Mouse (Mus musculus) gonadal fat pad, adult 2 months (tissue): ENCODE results near the gene Endog. TPM values are rescaled to one million over a fixed set of nuclear protein-coding genes. Genes with fewer than 3 reads are reported as not detected.
"Not testable (repeated sequence)": the region's sequence is repeated elsewhere in the genome, so short reads cannot be mapped to it uniquely, and the experiment has no call there.

ENCODE experiments used
- DNase-seq: peaks from one replicate; pipeline ENCODE4 v3.0.0-alpha.2; 2012; ENCODE audit warnings: low read depth
- polyA plus RNA-seq: library from polyadenylated mRNA; depleted of rRNA; stranded (reverse); fragments of >200 nt; gene quantifications from 2 replicates; pipeline ENCODE4 v1.2.3, GENCODE M21; 2012; rRNA removed

The Endog gene
- 40.8 and 41.5 TPM in 2 replicates for polyA plus RNA-seq

- no peak for DNase-seq
Observed at GRCm38 (mm10) chr2:30171371-30171996, at the start of gene Endog. Gene Endog (plus strand): TSS chr2:30171493.

- DNase-seq: no peak
Observed at GRCm38 (mm10) chr2:30122766-30123165, 48.5 kb upstream of the Endog start.

- no peak for DNase-seq
Observed at GRCm38 (mm10) chr2:30123729-30124471, 47.4 kb upstream of the Endog start.

GRCm38 (mm10) chr2:30124472-30125274, 46.6 kb upstream of the Endog start, which contains the start of gene Zer1:
Gene Zer1 (minus strand): TSS chr2:30124585.
- peak; percentile 40 for DNase-seq

- no peak for DNase-seq
Observed at GRCm38 (mm10) chr2:30128789-30129188, 42.5 kb upstream of the Endog start.

- no peak for DNase-seq
Observed at GRCm38 (mm10) chr2:30130156-30130555, 41.1 kb upstream of the Endog start.

- DNase-seq: not testable (repeated sequence)
Observed at GRCm38 (mm10) chr2:30131240-30131639, 40.1 kb upstream of the Endog start.

- DNase-seq: peak; percentile 88
Observed at GRCm38 (mm10) chr2:30132801-30133612, 38.3 kb upstream of the Endog start.

GRCm38 (mm10) chr2:30133613-30134377, 37.5 kb upstream of the Endog start, which contains the start of gene Tbc1d13:
Gene Tbc1d13 (plus strand): TSS chr2:30133746.
- DNase-seq: peak; percentile 55

- DNase-seq: no peak
Observed at GRCm38 (mm10) chr2:30134378-30134711, 36.9 kb upstream of the Endog start.

GRCm38 (mm10) chr2:30134928-30135620, 36.2 kb upstream of the Endog start:
- no peak for DNase-seq

GRCm38 (mm10) chr2:30136458-30136857, 34.8 kb upstream of the Endog start:
- DNase-seq: no peak

GRCm38 (mm10) chr2:30140021-30140420, 31.3 kb upstream of the Endog start:
- not testable (repeated sequence) for DNase-seq

- no peak for DNase-seq
Observed at GRCm38 (mm10) chr2:30144436-30144835, 26.9 kb upstream of the Endog start.

- peak; percentile 94 for DNase-seq
Observed at GRCm38 (mm10) chr2:30147466-30147865, 23.8 kb upstream of the Endog start.

- no peak for DNase-seq
Observed at GRCm38 (mm10) chr2:30151840-30152239, 19.5 kb upstream of the Endog start.

- no peak for DNase-seq
Observed at GRCm38 (mm10) chr2:30152616-30153015, 18.7 kb upstream of the Endog start.

GRCm38 (mm10) chr2:30159871-30160270, 11.4 kb upstream of the Endog start:
- not testable (repeated sequence) for DNase-seq

- no peak for DNase-seq
Observed at GRCm38 (mm10) chr2:30161809-30162208, 9.5 kb upstream of the Endog start.

- no peak for DNase-seq
Observed at GRCm38 (mm10) chr2:30164340-30164932, 6.9 kb upstream of the Endog start.
